Mouse (Mus musculus) embryo, embryonic 10.5 days (tissue): ENCODE data around the gene St7.
A peak's percentile ranks its signal among the peaks of the same experiment; 100 is the strongest.

Experiments used
- DNase-seq: peaks from one replicate; pipeline ENCODE4 v3.0.0-alpha.2; 2015; ENCODE audit warnings: low spot score

The St7 gene

DNA sequence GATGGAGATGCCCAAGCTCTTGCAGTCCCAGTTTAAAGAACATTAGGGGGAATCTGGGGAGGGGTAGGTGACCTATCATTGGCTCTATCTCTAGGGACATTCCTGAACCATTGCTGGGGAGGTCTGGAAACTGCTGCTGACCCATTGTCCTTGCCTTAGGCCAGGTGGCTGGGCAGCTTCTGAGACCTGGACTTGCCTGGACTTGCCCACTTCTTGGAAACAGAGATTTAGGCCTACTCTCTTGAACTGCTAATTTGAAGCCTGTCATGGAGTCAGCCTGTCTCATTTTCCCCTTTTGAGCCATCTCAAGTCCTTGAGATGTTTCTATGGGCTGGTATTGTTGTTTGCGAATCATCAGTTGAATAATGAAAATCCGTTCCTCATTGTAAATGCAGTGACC lies 130.9 kb downstream of the St7 start:
- no peak for DNase-seq

DNA sequence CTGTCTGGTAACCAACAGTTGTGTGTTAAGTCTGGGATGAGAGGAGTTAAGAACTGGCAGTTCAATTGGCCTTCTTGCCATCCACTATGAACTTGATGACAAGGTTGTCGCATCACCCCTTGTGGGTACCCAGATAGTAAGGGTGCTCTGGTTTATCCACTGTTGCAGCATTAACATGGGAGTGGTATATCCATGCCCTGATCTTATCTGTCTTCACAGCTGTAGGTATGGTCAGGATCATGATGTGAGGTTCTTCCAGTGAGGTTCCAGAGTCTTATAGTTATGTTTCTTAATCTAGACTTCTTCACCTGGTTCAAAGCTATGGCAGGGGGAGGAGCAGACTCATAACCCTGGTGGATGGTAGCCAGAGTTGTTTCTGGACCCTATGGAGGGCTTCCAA lies 132.0 kb downstream of the St7 start:
- no peak for DNase-seq

DNA sequence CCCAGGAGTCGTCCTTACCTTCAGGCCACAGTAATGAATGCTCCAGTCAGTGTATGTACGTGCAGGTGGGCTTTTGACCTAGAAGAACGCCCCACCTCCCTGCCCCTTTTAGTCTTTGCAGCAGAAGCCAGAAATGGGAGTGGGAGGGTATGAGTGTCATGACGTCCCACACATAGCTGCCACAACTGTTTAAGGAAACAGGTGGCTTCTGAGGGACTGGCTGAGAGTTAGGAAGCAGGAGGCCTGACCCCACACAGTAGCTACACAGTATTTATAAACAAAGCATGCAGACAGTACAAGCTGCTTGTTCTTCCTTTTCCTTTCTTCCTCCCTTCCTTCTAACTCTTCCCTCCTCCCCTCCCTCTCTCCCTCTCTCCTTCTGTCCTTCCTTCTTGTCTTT lies 135.6 kb downstream of the St7 start:
- DNase-seq, result no peak

DNA sequence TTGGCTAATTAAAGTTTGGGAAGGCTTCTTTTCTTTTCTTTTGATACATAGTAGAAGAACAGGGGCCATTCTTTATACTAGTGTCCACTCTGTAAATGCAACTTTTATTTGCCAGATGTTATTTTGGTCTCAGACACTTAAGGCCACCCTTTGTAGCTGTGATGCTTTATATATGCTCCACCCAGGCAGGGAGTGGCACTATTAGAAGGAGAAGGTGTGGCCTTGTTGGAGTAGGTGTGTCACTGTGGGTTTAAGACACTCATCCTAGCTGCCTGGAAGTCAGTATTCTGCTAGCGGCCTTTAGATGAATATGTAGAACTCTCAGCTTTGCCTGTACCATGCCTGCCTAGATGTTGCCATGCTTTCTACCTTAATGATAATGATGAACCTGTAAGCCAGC lies 137.2 kb downstream of the St7 start:
- no peak for DNase-seq

DNA sequence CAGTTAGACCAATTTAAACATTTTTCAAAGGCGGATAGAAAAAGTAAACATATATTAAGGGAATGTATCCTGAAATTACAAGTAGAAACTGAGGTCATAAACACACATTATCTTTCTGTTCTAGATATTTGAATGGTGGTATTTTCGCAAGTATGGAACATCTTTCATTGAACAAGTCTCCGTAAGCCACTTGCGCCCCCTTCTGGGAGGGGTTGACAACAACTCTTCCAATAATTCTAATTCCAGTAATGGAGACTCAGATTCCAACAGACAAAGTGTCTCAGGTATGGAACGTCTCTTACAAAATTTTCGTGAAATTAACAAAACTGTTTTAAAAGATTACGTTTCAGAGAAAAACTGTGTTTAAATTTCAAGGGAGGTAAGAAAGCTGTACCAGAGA lies 141.8 kb downstream of the St7 start:
- DNase-seq, result peak; percentile 85

DNA sequence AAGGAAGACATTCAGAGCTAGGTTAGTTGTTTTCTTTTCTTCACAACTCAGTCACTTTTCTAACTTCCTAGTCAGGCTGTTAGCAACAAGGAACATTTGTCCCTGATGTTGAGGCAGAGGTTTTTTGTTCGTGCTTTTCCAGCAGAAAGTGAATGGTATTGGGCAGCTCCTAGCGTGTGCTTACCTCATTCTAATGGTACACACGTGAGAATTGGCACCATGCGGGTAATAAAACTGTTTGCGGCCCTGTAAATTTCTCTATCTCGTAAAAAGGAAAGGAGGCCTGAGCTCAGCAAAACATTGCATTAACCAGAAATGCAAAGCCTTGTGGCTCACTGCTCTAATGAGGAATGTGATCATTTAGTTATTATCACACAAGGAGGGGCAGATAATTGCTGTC lies 143.0 kb downstream of the St7 start:
- no peak for DNase-seq

DNA sequence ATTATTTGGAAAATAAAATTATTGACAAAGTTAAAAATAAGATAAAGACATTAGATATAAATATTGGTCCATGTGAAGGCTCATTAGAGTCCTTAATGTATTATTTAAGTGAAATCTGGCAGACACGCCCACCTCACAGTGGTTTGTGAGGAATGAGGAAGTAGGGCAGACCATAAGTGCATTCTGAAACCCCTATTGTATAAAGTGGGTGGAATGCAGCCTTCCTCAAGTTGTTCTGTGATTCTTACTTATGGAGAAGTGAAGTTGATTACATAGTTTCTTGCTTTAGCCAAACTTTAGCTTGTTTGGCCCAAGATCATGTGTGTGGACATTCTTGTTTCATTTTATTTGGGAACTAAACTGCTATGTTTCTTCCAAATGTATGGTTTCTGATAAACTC lies 144.9 kb downstream of the St7 start:
- no peak for DNase-seq

DNA sequence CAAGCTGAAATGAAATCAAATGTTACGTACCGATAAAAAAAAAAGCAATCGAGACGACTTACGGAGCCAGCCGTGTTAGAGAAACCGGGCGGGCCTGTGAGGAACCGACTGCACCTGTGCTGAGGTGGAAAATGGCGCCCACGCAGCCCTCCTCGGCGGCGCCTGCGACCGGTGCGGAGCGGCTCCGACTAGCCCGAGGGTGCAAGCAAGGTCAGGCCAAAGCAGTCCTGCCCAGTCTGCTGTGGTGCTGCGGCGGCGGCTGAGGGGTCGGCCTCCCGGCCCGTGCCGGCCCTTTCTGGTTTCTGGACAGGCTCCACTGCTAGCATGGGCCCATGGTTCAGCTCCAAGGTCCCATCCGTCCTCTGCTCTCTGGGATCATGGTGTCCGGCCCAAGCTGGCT lies 147.7 kb downstream of the St7 start:
- DNase-seq, result no peak

DNA sequence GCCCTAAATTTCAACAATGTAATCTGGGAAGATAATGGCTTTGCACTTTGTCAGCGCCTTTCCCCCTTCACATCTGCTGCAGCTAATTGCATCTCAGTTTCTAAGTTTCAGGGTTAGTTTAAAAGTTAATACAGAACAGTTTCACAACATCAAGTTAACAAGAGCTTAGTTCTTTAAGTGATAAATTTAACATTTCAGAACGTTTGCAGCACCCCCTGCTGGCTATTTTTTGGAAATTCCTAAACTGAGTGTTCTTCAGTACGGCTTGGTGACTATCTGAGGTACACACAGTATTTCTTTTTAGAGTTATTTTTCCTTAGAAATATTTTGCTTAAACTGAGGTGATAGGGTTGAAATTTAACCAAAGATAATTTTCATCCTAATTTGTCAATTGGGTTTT lies 150.0 kb downstream of the St7 start:
- DNase-seq, result peak; percentile 80

DNA sequence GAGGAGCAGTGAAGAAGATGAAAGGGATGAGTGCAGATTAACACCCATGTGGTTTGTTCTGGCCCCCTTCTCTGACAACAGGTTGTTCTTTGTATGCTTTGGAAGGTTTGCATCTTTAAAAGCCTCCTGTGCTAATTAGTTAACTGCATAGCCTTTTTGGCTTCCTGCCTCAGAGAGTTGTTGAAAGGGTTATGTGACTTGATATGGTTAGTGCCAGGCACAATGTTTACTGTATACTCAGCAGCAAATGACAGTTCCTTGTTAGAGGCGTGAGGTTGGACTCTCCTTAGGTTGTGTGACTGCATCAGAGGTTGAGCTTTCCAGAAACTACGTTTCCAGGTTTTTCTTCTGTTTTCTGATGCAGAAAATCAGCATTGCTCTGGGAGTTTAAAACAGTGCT lies 158.6 kb downstream of the St7 start:
- no peak for DNase-seq

DNA sequence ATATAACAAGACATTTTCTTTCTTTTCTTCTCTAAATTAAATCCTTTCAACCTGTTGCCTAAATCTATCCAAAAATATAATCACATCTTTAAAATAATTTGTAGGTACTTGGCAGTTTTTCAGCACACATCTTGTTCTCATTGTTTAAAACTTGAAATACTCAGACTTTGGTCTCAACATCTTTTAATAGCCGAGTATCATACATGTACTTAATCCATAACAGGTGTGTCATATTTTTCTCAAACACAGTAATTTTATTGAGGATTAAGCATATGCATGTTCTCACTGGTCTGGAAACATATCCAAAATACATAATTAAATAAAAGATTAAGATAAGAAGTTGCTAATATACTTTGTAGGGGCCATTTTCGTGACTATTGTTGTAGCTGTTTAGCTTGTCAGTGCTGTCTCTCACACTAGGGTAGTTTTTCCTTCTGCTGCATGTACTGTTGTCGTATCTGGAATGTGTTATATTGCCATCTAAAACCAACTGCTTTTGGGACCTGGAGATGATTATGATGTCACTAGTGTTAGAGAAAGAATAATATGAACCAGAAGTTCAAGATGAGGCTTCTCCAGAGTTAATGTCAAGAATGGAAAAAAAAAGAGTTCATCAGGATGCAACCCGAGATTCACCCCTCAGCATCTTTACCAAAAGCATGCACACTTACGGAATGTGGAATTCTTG lies 161.0 kb downstream of the St7 start:
- DNase-seq, result peak; percentile 18

DNA sequence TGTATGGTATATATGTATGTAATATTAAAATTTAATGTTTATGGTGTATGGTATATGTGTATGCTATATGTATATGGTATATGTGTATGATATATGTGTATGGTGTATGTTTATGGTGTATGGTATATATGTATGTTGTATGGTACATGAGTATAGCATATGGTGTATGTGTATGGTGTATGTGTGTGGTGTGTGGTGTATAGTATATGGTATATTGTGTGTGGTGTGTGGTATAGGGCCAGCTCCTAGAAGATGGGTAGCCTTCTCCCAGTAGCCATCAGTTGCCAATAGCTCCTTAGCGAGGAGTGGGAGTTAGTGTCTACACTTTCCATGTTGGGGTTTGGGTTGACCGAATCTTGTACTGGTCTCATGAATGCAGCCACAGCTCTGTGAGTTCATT lies 162.9 kb downstream of the St7 start:
- no peak for DNase-seq

DNA sequence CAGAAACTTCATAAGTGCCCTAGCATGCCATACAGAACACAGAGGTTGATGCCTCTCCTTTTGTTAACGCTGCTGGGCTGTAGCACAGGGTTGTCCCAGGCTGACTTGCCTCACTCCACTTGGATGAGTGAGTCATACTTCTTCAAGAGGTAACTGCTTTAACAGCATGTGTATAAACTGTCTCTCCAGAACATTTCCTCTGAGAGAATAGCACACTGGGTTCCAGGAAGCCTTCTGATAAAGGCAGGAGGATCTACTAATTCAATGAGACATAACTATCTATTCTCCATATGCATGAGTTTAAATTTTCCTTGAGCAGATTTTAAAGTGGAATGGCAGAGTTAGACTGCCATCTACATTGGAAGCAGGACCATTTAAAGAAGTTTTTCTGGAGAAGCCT lies 166.8 kb downstream of the St7 start:
- no peak for DNase-seq

DNA sequence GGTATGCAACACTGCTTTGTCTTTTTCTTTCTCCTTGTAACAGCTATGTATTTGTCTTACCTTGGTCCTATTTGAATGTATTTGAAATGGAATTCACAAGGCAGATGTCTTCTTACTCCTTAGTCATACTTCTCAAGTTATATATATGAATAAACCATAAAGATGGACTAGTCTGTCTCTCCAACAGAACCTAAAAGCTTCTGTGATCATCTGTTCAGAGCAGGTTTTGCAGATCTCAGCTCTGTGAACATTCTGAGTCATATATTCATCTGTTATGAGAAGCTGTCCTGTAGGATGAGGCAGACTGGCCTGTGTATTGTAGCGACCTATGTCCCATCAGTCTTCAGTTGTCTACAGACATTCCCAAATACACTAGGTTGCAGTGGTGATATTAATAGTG lies 167.7 kb downstream of the St7 start:
- DNase-seq, result no peak

DNA sequence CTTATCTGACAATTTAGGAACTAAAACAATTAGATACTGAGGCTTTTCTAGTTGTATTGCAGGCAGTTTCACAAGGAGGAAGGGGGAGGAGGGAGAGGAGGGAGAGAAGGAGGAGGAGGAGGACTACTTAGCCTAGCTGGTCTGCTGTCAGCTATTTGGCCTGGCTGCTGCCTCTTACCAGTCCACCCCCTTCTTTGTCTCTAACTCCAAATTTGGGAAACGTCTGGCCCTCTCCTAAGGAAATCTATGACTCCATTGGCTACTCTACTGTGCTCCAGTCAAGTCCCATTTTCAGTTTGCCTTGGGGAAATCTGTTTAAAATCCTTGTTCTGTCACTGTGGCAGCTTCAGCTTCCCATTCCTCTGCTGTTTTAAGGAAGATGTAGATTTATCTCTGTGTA lies 175.1 kb downstream of the St7 start:
- DNase-seq, result no peak

DNA sequence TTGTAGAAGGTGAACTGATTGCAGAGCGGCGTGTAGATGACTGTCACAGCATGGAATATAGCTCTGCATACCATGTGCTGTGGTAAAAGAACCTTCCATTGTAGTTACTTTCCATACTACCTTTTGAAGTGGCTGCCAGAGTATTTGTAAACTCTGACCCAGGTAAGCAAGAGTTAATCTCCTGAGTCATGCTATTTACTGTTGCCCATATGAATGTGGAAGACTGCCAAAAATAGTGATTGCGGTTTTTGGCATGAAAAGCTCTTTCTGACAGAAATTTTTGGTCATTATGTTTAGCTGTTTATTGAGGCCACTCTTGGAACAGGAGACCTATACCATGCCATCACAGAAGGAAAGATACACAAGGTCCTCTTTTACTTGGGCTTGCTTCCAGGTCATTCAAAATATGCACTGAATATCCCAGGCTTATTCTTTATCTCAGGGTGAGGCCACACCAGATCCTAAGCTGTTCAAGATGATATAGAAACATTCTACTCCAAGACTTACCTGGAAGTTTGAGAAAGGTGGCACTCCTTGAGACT lies 179.2 kb downstream of the St7 start:
- DNase-seq, result no peak

DNA sequence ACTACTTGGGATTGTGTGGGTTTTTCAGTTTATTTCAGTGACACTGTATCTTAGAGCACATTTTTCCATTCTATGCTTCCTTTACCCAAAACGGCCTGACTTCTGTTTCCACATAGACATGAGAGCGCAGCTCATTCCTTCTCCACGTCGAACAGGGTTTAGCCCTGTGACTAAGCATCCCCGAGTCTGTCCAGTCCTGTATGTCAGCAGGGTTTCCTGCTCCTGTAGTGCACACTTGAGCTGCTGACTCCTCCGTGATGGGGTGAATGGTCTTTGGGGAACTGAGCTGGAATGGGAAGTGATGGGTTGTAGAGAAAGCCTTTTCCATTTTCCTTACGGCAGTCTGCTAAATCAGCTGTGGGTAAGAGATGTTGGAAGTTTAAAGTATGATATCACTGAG lies 182.9 kb downstream of the St7 start:
- no peak for DNase-seq

DNA sequence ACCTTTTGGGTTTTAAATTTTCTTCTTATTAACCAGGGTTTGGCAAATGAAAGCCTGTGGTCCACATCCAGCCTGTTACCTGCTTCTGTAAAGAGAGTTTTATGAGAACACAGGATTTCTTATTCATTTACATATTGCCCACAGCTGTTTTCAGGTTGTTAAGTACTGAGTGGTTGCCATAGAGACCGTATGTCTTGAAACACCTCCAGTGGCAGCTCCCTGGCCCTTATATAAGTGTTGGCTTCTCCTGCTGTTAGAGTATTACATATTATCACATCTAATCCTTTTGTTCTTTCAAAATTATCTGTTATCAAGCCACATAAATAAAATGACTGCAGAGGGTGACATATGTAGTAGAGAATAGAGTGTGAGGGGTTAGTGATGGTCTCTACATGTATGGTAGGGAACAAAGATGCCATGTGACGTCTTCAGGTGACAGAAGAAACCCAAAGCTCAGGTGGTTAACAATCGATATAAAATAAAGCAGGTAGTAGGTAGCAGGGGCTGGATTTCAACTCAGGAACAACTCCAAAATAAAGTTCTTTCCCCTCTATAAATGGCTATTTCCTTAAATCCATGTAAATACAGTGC lies 183.4 kb downstream of the St7 start:
- DNase-seq, result peak; percentile 16

DNA sequence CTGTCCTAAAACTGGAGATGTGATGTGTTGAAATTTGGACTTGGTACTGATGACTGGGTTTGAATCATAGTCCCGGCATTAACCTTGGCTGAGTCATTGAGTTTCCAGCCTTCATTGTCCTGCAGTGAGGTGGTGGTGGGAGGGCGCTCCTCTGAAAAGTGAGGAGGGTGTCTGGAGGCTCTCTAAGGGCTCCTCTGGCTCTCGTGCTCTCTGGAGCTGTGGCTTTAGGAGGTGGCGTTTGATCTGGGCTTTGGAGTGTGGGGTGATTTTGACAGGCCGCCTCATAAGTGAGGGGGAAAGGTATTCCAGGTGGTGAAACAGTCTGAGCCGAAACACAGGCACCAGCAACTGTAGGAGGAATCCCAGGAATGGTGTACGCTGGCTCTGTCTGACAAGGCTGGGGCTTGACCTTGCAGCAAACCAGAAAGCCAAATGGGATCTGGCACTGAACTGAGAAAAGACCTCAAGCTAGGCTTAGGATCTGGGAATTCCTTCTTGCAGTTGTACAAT lies 184.0 kb downstream of the St7 start:
- DNase-seq, result no peak

DNA sequence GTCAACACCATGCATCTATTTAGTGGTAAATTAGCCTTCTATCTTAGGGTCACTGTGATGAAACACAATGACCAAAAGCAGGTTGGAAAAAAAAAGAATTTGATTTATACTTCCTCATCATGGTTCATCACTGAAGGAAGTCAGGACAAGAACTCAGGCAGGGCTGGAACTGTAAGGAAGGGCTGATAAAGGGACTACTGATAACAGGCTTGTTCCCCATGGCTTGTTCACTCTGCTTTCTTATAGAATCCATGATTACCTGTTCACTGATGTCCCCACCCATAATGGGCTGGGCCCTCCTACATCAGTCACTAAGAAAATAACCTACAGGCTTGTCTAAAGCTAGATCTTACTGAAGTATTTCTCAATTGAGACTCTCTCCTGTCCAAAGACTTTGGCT lies 190.2 kb downstream of the St7 start:
- DNase-seq, result no peak

DNA sequence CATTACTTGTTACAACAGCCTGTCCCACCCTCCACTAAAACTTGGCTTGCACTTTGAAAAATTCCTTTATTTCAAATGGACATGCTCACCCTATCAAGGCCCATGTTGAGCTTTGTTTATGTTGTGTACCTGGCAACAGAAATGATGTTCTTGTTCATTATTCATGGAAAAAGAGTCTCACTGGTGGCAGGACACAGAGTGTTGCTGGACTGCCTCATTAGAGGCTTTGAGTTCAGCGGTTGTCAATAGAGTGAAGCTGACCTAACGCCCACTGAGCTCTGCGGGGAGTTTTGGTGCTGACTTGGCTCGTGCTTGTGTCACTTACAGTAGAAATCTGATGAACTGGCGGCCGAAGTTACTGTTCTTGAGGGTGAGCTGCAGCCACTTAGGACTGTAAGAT lies 195.0 kb downstream of the St7 start:
- DNase-seq, result no peak

DNA sequence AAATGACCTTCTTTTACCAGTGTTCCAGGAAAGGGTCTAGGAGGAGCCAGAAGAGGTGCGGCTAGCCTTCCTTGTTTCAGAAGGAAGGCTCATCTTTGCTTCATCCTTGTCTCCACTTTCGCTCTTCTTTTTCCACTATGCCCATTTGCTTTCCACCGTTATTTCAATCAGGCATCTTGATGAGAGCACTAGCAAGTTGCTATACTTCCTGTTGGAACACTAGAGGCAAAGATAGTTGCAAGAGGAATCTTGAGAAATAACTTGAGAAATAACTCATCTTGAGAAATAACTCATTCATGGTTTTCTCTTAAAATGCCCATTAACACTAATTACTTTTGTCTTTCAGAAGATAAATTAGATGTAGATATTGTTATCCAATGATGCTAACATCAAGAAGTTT lies 202.8 kb downstream of the St7 start:
- DNase-seq, result no peak

DNA sequence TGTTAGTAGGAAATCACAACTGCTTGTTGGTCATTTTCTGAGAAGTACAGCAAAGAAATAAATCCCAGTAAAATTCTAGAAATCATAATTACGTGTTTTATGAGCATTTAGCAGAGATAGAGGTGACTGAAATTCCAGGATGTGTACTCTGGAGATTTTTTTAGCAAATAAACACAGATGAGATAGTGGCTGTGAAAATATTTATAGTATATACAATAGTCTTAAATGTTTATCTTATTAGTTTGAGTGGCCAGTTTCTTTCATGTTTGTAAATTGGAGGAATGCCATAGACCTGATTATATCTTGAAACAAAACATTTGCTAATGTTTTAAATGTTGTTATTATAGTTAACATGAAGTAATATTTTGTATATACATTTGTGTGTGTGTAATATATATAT lies 205.8 kb downstream of the St7 start:
- DNase-seq, result no peak

DNA sequence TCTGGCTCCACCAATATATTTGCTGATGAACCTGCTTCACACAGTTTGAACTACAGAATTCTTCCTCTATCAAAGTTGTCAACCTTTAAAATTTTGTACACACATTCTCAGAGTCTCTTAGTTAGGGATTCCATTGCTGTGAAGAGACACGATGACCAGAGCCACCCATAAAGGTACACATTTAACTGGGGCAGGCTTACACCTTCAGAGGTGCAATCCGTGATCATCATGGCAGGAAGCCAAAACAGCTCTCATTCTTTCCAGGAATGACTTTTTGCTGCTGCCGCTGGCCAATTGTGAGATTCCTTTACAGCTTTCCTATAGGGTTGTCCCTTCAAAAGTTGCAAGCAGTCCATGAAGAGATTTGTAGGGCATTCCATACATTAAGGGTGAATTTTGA lies 210.6 kb downstream of the St7 start:
- no peak for DNase-seq
